Mouse (Mus musculus) frontal cortex, adult 2 months (tissue): ENCODE measurements around the gene Pafah1b1. TPM values are rescaled to one million over a fixed set of nuclear protein-coding genes. Genes with fewer than 3 reads are reported as not detected.

Experiments used
- DNase-seq, 2 experiments: peaks; one replicate each; pipeline ENCODE4 v3.0.0; 2022; ENCODE audit warnings: low spot score in 1 of 2; ENCODE audit errors: extremely low spot score in 1 of 2
- polyA plus RNA-seq: library from polyadenylated mRNA; depleted of rRNA; stranded (reverse); fragments of >200 nt; gene quantifications from 2 replicates; pipeline ENCODE4 v1.2.3, GENCODE M21; 2012

Pafah1b1 gene
- polyA plus RNA-seq, 1 experiment, result 175 TPM

DNA sequence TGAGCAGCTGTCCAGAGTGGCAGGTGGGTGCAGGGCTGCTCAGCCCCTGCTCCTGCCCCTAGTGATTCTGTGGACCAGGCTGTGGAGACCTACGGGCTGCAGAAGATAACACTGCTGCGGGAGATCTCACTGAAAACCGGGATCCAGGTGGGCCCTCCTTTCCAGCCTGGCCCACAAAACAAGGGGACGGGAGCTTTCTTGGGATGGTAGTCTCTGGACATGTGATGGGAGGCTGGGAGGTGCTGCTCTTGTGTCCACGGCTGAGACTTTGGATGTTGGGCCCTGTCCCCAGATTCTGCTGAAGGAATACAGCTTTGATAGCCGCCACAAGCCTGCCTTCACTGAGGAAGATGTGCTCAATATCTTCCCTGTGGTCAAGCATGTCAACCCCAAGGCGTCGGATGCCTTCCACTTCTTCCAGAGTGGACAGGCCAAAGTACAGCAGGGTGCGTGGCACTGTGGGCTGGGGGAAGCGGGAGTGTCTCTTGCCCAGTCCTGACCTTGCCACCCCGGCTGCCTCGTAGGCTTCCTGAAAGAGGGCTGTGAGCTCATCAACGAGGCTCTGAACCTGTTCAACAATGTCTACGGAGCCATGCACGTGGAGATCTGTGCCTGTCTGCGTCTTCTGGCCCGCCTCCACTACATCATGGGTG, 58.7 kb downstream of the Pafah1b1 start:
- DNase-seq, result no peak

DNA sequence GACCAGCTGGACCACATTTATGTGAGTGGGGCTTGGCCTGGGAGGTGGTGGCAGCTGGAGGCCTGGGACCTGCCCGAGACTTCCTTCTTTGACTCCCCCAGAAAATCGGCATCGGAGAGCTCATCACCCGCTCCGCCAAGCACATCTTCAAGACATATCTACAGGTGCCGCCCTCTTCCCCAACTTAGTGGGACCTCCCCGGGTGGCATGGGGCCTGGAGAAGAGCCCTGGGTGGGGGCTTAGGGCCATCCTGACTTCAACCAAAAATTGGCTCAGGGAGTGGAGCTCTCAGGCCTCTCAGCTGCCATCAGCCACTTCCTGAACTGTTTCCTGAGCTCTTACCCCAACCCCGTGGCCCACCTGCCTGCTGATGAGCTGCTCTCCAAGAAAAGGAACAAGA, 59.6 kb downstream of the Pafah1b1 start:
- no peak for DNase-seq

DNA sequence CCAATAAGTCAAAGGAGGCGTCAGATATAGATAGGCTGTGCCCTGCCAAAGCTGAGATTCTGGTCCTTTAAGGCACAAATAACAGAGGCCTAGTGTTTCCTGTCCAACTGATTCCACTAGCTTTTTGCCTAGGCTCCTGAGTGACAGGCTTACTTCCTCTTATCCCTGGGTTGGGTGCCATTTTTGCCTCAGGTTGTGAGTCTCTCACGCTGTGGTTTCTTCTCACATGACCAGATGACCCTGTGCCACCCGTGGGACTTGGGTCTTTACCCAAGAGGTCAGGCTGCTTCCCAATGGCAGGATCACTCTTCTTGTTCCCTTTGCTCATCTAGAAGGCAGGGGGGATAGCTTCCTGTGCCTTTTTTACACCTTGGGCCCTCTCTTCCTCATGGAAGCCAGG, 60.2 kb downstream of the Pafah1b1 start:
- DNase-seq, result no peak

GRCm38 (mm10) chr11:74662221-74662620, 62.2 kb downstream of the Pafah1b1 start:
- no peak for DNase-seq

DNA sequence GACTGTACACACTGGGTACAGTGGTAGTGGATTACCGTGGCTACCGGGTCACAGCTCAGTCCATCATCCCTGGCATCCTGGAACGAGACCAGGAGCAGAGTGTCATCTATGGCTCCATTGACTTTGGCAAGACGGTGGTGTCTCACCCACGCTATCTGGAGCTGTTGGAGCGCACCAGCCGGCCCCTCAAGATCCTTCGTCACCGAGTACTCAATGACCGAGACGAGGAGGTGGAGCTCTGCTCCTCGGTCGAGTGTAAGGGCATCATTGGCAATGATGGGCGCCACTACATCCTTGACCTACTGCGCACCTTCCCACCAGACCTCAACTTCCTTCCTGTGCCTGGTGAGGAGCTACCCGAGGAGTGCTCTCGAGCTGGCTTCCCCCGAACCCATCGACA, 62.8 kb downstream of the Pafah1b1 start:
- DNase-seq, result no peak

DNA sequence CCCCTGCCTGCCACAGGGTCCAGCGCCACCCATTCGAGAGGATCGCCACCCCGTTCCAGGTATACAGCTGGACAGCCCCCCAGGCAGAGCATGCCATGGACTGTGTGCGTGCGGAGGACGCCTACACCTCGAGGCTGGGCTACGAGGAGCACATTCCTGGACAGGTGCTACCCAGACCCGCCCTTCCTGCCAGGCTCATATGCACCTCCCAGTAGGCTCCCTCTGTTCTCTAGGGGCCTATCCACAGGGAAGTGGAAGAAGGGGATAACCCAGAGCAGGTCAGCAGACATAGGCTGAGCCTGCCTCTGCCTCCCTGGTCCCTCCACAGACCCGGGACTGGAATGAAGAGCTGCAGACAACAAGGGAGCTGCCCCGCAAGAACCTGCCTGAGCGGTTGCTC, 64.1 kb downstream of the Pafah1b1 start:
- DNase-seq, result no peak

- no peak for DNase-seq
Measured at GRCm38 (mm10) chr11:74655941-74656340, 68.5 kb downstream of the Pafah1b1 start.

GRCm38 (mm10) chr11:74653385-74653784, 71.1 kb downstream of the Pafah1b1 start:
- no peak for DNase-seq

DNA sequence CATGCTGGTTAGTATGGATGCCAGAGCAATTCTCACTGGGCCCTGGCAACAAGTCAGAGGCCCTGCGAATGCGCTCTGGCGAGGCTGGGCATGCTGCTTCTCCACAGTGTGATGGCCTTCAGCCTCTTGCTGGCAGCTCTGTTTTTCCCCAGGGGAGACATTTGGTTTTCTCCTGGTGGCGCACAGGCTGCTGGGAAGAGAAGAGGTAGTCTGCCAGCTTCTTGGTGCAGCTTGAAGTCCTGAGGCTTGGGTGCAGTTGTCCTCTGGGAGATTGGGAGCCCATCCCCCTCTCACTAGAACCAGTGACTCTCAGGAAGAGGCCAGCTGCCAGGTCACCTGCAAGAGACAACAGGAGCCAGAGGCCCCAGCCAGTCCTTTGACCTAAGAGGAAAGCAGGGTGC, 71.7 kb downstream of the Pafah1b1 start:
- DNase-seq, result no peak

GRCm38 (mm10) chr11:74650576-74651100, 73.8 kb downstream of the Pafah1b1 start:
- no peak for DNase-seq

GRCm38 (mm10) chr11:74649647-74650551, 74.6 kb downstream of the Pafah1b1 start:
- DNase-seq, result peak in 1 of 2 experiments; percentile 24

- DNase-seq, result peak; percentile 95 to 98
Measured at GRCm38 (mm10) chr11:74649095-74649646, 75.3 kb downstream of the Pafah1b1 start, which contains the start of gene Cluh. Gene Cluh (plus strand): TSS chr11:74649495.

DNA sequence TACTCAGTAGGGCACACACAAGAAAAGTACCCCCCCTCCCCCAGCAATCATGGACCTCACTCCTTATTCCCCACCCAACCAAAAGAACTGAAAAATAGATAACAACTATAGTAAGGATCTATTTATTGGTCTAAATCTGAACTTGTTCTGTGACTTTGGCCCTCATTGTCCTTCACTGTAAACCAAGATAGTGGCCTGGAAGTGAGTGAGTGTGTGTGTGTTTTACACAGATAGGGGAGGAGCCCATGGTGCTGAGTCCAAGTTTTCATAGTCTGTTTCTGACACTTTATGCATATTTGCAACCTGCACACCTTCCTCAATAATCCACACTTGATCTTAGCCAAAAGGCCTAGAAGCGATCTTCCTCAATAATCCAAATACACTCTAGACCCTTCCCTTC, 75.8 kb downstream of the Pafah1b1 start:
- DNase-seq, result no peak

GRCm38 (mm10) chr11:74647966-74648365, 76.5 kb downstream of the Pafah1b1 start:
- no peak for DNase-seq

- no peak for DNase-seq
Measured at GRCm38 (mm10) chr11:74639628-74640027, 84.8 kb downstream of the Pafah1b1 start.

GRCm38 (mm10) chr11:74638791-74639411, 85.6 kb downstream of the Pafah1b1 start:
- no peak for DNase-seq

DNA sequence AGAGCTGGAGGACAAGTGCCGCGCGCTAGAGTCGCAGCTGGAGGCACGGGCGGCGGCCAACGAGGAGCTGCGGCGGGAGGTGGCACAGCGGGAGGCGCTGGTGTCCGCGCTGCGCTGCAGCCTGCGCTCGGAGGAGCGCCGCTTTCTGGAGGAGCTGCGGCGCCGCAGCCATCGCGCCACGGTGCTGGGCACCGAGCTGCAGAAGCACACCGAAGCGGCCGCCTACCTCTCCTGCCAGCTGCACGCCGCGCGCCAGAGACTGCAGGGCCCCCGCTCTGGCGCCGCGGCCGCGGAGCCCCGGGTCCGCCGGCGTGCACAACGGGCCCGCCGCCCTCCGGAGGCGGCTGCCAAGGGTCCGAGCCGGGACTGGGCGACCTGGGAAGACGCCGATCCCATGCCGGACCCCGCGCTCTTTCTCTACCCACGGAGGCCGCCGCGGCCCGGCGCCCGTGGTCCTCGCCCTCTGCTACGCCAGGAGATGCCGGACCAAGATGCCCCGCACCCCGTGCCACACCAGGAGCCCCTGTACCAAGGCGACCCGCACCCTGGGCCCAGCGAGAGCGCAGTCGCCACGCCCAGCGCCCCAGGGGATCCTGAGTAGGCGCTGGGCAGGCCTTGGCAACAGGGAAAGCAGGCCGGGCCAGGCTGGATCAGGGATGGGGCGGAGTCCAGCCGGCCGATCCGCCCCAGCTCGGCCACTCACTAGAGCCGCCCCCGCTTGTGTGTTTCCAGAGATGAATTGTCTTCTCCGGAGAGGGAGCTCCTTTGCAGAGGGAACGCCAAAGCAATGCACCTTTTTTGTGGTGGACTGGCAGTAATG, 86.3 kb downstream of the Pafah1b1 start:
- peak; percentile 43 to 73 for DNase-seq

- no peak for DNase-seq
Measured at GRCm38 (mm10) chr11:74637486-74637885, 87.0 kb downstream of the Pafah1b1 start.

DNA sequence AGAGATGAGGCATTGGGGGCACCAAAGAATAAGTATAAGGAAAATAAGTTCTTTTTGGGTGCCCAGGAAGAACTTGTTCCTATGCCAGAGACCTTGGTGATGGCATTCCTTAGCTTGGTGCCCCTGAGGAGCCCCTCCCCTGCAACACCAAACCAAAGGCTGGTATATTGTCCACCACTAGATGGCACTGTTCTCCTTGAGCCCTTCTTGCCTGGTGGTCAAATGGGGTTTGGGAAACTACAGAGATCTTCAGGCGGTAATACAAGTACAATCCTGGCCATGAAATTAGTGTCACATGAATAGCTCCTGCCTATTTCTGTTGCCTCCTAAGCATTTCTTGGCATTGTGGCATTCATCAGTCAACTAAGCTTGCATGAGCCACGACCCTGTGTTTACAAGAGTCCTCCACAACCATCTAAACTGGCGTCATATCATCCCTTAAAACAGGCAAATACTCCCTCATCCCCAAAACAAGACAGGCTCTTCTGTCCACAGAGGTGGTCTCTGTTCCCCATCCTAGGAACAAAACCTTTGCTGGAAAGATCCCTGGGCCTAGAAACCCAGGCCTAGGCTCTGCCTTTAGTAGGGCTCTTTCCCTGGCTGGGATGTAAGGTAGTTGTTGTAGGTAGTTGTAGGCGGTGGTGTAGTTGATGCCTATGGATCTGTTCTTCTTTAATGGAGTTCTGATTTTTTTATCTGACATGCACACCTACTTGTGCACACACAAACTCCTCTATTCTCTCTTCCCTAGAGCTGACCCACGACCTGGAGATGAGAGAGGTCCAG, 89.8 kb downstream of the Pafah1b1 start:
- peak in 1 of 2 experiments; percentile 88 for DNase-seq
